Mouse (Mus musculus): ENCODE data around the gene Rgl3. TPM values are rescaled to one million over a fixed set of nuclear protein-coding genes. Genes with fewer than 3 reads are reported as not detected.

The Rgl3 gene
- polyA plus RNA-seq, 1 experiment from 2014 or later = 1.4 TPM

DNA sequence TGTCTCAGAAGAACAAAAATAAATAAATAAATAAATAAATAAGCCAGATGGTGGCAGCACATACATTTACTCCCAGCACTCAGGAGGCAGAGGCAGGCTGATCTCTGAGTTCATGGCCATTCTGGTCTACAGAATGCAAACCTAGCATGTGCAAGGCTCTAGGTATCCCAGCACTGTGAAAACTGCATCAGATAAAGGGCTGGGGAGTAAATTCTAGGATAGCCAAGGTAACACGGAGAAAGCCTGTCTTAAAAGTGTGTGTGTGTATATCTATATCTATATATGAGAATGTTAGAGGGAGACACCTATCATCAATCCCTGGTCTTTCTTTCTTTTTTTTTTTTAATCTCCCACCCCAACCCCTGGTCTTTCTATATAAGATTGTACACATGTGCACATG is 63.7 kb downstream of the Rgl3 start:
- WGBS = 100% methylated on average over 1 of the region's 1 CpGs
- Histone ChIP-seq H3K36me3 (ENCODE audit: control insufficient read depth, insufficient read depth, low read length) (no peaks in the 10 kb centered on the region), H3K27me3 (replicated peaks; ENCODE audit: control insufficient read depth, insufficient read depth, low read length) (no peaks in the 10 kb centered on the region), H3K9me3 (ENCODE audit: control insufficient read depth, low read length) (no peaks in the 10 kb centered on the region), H3K4me2 (ENCODE audit: low read length) (no peak overlapping the region), H3K9ac (ENCODE audit: low read length) (no peak overlapping the region), H3K4me1 (replicated peaks; ENCODE audit: control insufficient read depth, insufficient read depth, low read length) (peaks cover 14% of the 10 kb centered on the region), H3K4me3 (ENCODE audit: low read depth, low read length) (no peak overlapping the region), H3K27ac (ENCODE audit: low read depth) (no peak overlapping the region)
- DNase-seq (ENCODE audit: low spot score) (peak; percentile 48), ATAC-seq (replicated peaks; ENCODE audit: low FRiP score, low TSS enrichment, low read depth) (no peak)

DNA sequence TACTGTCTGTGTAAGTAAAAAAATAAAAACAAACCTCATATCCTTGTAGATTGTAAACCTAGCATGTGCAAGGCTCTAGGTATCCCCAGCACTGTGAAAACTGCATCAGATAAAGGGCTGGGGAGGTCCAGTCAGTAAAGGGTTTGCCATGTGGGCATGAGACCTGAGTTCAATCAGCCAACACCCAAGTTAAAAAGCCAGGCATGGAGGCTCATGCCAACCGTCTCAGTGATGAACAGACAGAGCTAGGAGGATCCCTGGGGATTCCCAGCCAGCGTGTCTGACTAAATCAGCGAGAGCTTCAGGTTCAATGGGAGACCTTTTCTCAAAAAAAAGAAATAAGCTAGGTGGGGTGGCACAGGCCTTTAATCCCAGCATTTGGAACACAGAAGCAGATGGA is 64.2 kb downstream of the Rgl3 start:
- no peak for ATAC-seq (replicated peaks; ENCODE audit: low FRiP score, low TSS enrichment, low read depth)
- DNase-seq (ENCODE audit: low spot score) = no peak
- Histone ChIP-seq H3K27ac (ENCODE audit: low read depth) (no peak overlapping the region), H3K4me1 (replicated peaks; ENCODE audit: control insufficient read depth, insufficient read depth, low read length) (peaks cover 14% of the 10 kb centered on the region), H3K4me2 (ENCODE audit: low read length) (no peak overlapping the region), H3K27me3 (replicated peaks; ENCODE audit: control insufficient read depth, insufficient read depth, low read length) (no peaks in the 10 kb centered on the region), H3K9ac (ENCODE audit: low read length) (no peak overlapping the region), H3K36me3 (ENCODE audit: control insufficient read depth, insufficient read depth, low read length) (no peaks in the 10 kb centered on the region), H3K4me3 (ENCODE audit: low read depth, low read length) (no peak overlapping the region), H3K9me3 (ENCODE audit: control insufficient read depth, low read length) (no peaks in the 10 kb centered on the region)
- WGBS = 93% methylated on average over 3 of the region's 3 CpGs

DNA sequence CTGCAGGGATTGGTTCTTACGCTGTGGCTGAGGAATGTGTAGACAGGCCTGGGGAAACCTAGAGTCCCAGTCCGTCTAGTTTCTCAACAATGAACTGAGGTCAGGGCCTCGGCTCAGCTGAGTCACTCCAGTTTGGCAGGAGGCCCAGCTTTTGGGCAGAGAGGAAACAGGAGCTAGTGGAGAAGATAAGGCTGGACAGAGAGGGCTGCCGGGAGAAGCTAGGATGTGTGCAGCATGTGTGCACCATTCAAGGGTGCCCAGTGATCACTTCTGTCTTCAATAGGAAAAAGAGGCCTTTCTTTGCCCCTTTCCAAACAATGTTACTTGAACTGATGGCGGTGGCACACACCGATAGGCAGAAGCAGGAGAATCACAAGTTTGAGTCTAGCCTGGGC is 65.2 kb downstream of the Rgl3 start:
- DNase-seq (ENCODE audit: low spot score) = no peak
- whole genome bisulfite sequencing = 58% methylated on average over 6 of the region's 6 CpGs

DNA sequence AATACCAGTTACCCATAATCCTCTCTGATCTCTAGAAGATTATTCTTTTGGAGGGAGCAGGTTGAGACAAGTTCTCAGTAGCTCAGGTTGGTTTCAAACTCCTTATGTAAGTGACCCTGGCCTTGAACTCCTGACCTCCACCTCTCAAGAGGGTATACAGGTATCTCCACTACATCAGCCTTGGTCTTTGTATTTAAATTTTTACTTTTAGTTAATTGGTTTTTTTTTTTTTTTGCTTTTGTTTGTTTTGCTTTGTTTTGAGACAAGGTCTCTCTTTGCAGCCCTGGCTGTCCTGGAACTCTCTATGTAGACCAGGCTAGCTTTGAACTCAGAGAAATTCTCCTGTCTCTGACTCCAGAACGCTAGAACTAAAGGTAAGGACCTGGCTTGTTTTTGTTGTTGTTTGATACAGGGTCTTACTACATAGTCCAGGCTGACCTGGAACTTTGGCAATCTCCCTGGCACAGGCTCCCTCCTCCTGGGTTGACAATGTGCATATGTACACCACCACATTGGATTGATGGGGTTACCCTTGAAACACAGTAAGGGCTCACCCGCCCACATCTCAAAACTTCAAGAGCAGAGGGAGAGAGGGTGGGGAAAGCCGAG is 65.7 kb downstream of the Rgl3 start:
- ATAC-seq (replicated peaks; ENCODE audit: low FRiP score, low TSS enrichment, low read depth) (no peak), DNase-seq (ENCODE audit: low spot score) (peak; percentile 51)
- no peak overlapping the region for H3K27ac ChIP-seq (ENCODE audit: low read depth)
- 57% methylated on average over 3 of the region's 3 CpGs for WGBS
- peaks cover 14% of the 10 kb centered on the region for H3K4me1 ChIP-seq (replicated peaks; ENCODE audit: control insufficient read depth, insufficient read depth, low read length)
- no peak overlapping the region for H3K4me2 ChIP-seq (ENCODE audit: low read length)
- no peak overlapping the region for H3K9ac ChIP-seq (ENCODE audit: low read length)
- H3K27me3 ChIP-seq (replicated peaks; ENCODE audit: control insufficient read depth, insufficient read depth, low read length) = no peaks in the 10 kb centered on the region
- H3K9me3 ChIP-seq (ENCODE audit: control insufficient read depth, low read length) = no peaks in the 10 kb centered on the region
- no peak overlapping the region for H3K4me3 ChIP-seq (ENCODE audit: low read depth, low read length)
- no peaks in the 10 kb centered on the region for H3K36me3 ChIP-seq (ENCODE audit: control insufficient read depth, insufficient read depth, low read length)

More for the DNA sequence above, 65.2 kb downstream of the Rgl3 start:
- Histone ChIP-seq H3K27me3 (replicated peaks; ENCODE audit: control insufficient read depth, insufficient read depth, low read length) (no peaks in the 10 kb centered on the region), H3K9me3 (ENCODE audit: control insufficient read depth, low read length) (no peaks in the 10 kb centered on the region), H3K4me1 (replicated peaks; ENCODE audit: control insufficient read depth, insufficient read depth, low read length) (peaks cover 14% of the 10 kb centered on the region), H3K4me3 (ENCODE audit: low read depth, low read length) (no peak overlapping the region), H3K4me2 (ENCODE audit: low read length) (no peak overlapping the region), H3K9ac (ENCODE audit: low read length) (no peak overlapping the region), H3K36me3 (ENCODE audit: control insufficient read depth, insufficient read depth, low read length) (no peaks in the 10 kb centered on the region), H3K27ac (ENCODE audit: low read depth) (no peak overlapping the region)
- no peak for ATAC-seq (replicated peaks; ENCODE audit: low FRiP score, low TSS enrichment, low read depth)

DNA sequence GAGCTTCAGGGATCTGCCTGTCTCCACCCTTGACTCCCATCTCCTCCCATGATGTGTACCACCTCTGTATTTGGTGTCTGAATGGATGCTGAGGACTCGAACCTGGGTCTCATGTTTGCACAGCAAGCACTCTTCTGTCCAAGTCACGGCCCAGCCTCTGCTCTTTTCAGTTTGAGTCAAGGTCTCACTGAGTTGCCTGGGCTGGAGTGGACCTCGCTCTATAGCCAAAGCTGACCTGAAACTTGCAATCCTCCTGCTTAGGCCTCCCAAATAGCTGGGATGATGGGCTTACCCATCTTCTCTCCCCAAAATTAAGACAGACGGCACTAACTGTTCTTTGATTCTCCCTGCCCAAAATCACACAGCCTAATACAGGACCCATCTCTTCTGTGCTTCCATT is 66.2 kb downstream of the Rgl3 start:
- peak; percentile 47 for DNase-seq (ENCODE audit: low spot score)
- no peak for ATAC-seq (replicated peaks; ENCODE audit: low FRiP score, low TSS enrichment, low read depth)
- H3K4me2 ChIP-seq (ENCODE audit: low read length) = no peak overlapping the region
- WGBS = 87% methylated on average over 4 of the region's 4 CpGs
- H3K36me3 ChIP-seq (ENCODE audit: control insufficient read depth, insufficient read depth, low read length) = no peaks in the 10 kb centered on the region
- no peaks in the 10 kb centered on the region for H3K9me3 ChIP-seq (ENCODE audit: control insufficient read depth, low read length)
- no peaks in the 10 kb centered on the region for H3K27me3 ChIP-seq (replicated peaks; ENCODE audit: control insufficient read depth, insufficient read depth, low read length)
- H3K4me3 ChIP-seq (ENCODE audit: low read depth, low read length) = no peak overlapping the region
- H3K27ac ChIP-seq (ENCODE audit: low read depth) = no peak overlapping the region
- H3K4me1 ChIP-seq (replicated peaks; ENCODE audit: control insufficient read depth, insufficient read depth, low read length) = peaks cover 14% of the 10 kb centered on the region
- H3K9ac ChIP-seq (ENCODE audit: low read length) = no peak overlapping the region

Other genes starting within 250 kb of the Rgl3 start
- gene Spc24, start 229.1 kb downstream of the Rgl3 start, polyA plus RNA-seq (2014; fragmentation: Nextera tagmentation; extraction: Ambion mirVana) = 127 and 135 TPM in 2 replicates
- gene Kank2, start 190.7 kb downstream of the Rgl3 start, polyA plus RNA-seq (2014; fragmentation: Nextera tagmentation; extraction: Ambion mirVana) = 9.5 and 9.6 TPM in 2 replicates
- gene Angptl8, start 153.9 kb downstream of the Rgl3 start, polyA plus RNA-seq (2014; fragmentation: Nextera tagmentation; extraction: Ambion mirVana) = 4.0 and 4.3 TPM in 2 replicates
- 39.4 and 40.0 TPM in 2 replicates for gene Dock6, start 136.8 kb downstream of the Rgl3 start, polyA plus RNA-seq (2014; fragmentation: Nextera tagmentation; extraction: Ambion mirVana)
- 18.4 and 21.5 TPM in 2 replicates for gene Rab3d, start 71.3 kb downstream of the Rgl3 start, polyA plus RNA-seq (2014; fragmentation: Nextera tagmentation; extraction: Ambion mirVana)
- 3.8 and 4.2 TPM in 2 replicates for gene Ccdc159, start 62.0 kb downstream of the Rgl3 start, polyA plus RNA-seq (2014; fragmentation: Nextera tagmentation; extraction: Ambion mirVana)
- 57.1 and 59.6 TPM in 2 replicates for gene Tmem205, start 61.9 kb downstream of the Rgl3 start, polyA plus RNA-seq (2014; fragmentation: Nextera tagmentation; extraction: Ambion mirVana)
- 8.2 and 8.7 TPM in 2 replicates for gene Plppr2, start 52.4 kb downstream of the Rgl3 start, polyA plus RNA-seq (2014; fragmentation: Nextera tagmentation; extraction: Ambion mirVana)
- gene Swsap1, start 33.7 kb downstream of the Rgl3 start, polyA plus RNA-seq (2014; fragmentation: Nextera tagmentation; extraction: Ambion mirVana) = 11.7 and 12.8 TPM in 2 replicates
- 4.1 and 4.2 TPM in 2 replicates for gene Epor, start 25.9 kb downstream of the Rgl3 start, polyA plus RNA-seq (2014; fragmentation: Nextera tagmentation; extraction: Ambion mirVana)
- gene Ccdc151, start 13.2 kb upstream of the Rgl3 start, polyA plus RNA-seq (2014; fragmentation: Nextera tagmentation; extraction: Ambion mirVana) = 0.42 and 0.95 TPM in 2 replicates
- 93.8 and 95.8 TPM in 2 replicates for gene Prkcsh, start 13.4 kb upstream of the Rgl3 start, polyA plus RNA-seq (2014; fragmentation: Nextera tagmentation; extraction: Ambion mirVana)
- gene Elavl3, start 62.6 kb upstream of the Rgl3 start, polyA plus RNA-seq (2014; fragmentation: Nextera tagmentation; extraction: Ambion mirVana) = 6.2 and 7.1 TPM in 2 replicates
- gene Gm49318, start 81.8 kb upstream of the Rgl3 start, polyA plus RNA-seq (2014; fragmentation: Nextera tagmentation; extraction: Ambion mirVana) = not detected in 2 replicates
- gene Zfp653, start 81.9 kb upstream of the Rgl3 start, polyA plus RNA-seq (2014; fragmentation: Nextera tagmentation; extraction: Ambion mirVana) = 10.2 and 10.3 TPM in 2 replicates
- gene Ecsit, start 96.0 kb upstream of the Rgl3 start, polyA plus RNA-seq (2014; fragmentation: Nextera tagmentation; extraction: Ambion mirVana) = 35.2 and 43.4 TPM in 2 replicates
- 322 and 380 TPM in 2 replicates for gene Cnn1, start 109.8 kb upstream of the Rgl3 start, polyA plus RNA-seq (2014; fragmentation: Nextera tagmentation; extraction: Ambion mirVana)
- gene Elof1, start 127.7 kb upstream of the Rgl3 start, polyA plus RNA-seq (2014; fragmentation: Nextera tagmentation; extraction: Ambion mirVana) = 190 and 192 TPM in 2 replicates
- gene Acp5, start 146.3 kb upstream of the Rgl3 start, polyA plus RNA-seq (2014; fragmentation: Nextera tagmentation; extraction: Ambion mirVana) = 11.1 and 13.3 TPM in 2 replicates
- 76.5 and 85.4 TPM in 2 replicates for gene Pigyl, start 167.4 kb upstream of the Rgl3 start, polyA plus RNA-seq (2014; fragmentation: Nextera tagmentation; extraction: Ambion mirVana)
- gene Zfp872, start 198.6 kb upstream of the Rgl3 start, polyA plus RNA-seq (2014; fragmentation: Nextera tagmentation; extraction: Ambion mirVana) = 0.12 and 0.42 TPM in 2 replicates
- gene Zfp809, start 236.3 kb upstream of the Rgl3 start, polyA plus RNA-seq (2014; fragmentation: Nextera tagmentation; extraction: Ambion mirVana) = 23.8 and 24.5 TPM in 2 replicates

Data from intestine, embryonic 14.5 days (tissue).